Mouse (Mus musculus) C2C12 (cell line): ENCODE data around the gene Dek. TPM values are rescaled to one million over a fixed set of nuclear protein-coding genes. Genes with fewer than 3 reads are reported as not detected.

Experiments
- H3K27me3 ChIP-seq: one replicate; pipeline ENCODE4 v1.6.1; 2011; ENCODE audit not compliant: control insufficient read depth, insufficient read depth, insufficient read length
- H3K36me3 ChIP-seq: one replicate; pipeline ENCODE4 v1.6.1; 2011; ENCODE audit not compliant: control insufficient read depth, insufficient read depth
- H3K4me3 ChIP-seq: one replicate; pipeline ENCODE4 v1.5.1; 2011; ENCODE audit warnings: mild to moderate bottlenecking, control low read depth; ENCODE audit not compliant: poor library complexity, insufficient read depth, severe bottlenecking
- H3K79me2 ChIP-seq: one replicate; pipeline ENCODE4 v1.6.1; 2011; ENCODE audit not compliant: control insufficient read depth, insufficient read depth
- H3K79me3 ChIP-seq: one replicate; pipeline ENCODE4 v1.6.1; 2011; ENCODE audit warnings: low read depth, control low read depth
- H3ac ChIP-seq: one replicate; pipeline ENCODE3; 2011; ENCODE audit warnings: low read depth; ENCODE audit not compliant: control insufficient read depth, insufficient read length
- CEBPB ChIP-seq: IDR thresholded peaks from one replicate; pipeline ENCODE4 v1.6.1; 2011; ENCODE audit warnings: low read depth, mild to moderate bottlenecking, control low read depth, moderate library complexity
- CTCF ChIP-seq: IDR thresholded peaks from one replicate; pipeline ENCODE4 v1.5.1; 2011; ENCODE audit not compliant: control insufficient read depth, insufficient read depth, insufficient read length
- FOSL1 ChIP-seq: IDR thresholded peaks from one replicate; pipeline ENCODE4 v1.8.0; 2011; ENCODE audit warnings: mild to moderate bottlenecking, low read length; ENCODE audit not compliant: poor library complexity, insufficient read depth, severe bottlenecking
- MAX ChIP-seq: IDR thresholded peaks from one replicate; pipeline ENCODE4 v1.6.1; 2011; ENCODE audit warnings: mild to moderate bottlenecking, control low read depth
- MYOD1 ChIP-seq: IDR thresholded peaks from one replicate; pipeline ENCODE4 v1.6.1; 2011; ENCODE audit warnings: low read depth; ENCODE audit not compliant: control insufficient read depth, insufficient read length
- MYOG ChIP-seq: IDR thresholded peaks from one replicate; pipeline ENCODE4 v1.6.1; 2011; ENCODE audit not compliant: control insufficient read depth, insufficient read length; ENCODE audit errors: extremely low read depth
- USF1 ChIP-seq: IDR thresholded peaks from one replicate; pipeline ENCODE4 v1.6.1; 2011; ENCODE audit warnings: low read depth, mild to moderate bottlenecking, control low read depth, moderate library complexity
- polyA plus RNA-seq: library from polyadenylated mRNA; unstranded; fragments of >200 nt; fragmentation: generic; extraction: Trizol; gene quantifications from one replicate; pipeline ENCODE4 v1.2.1, GENCODE M21; 2012; ENCODE audit warnings: missing spikeins

Gene Dek
- polyA plus RNA-seq, 1 experiment, result 34.9 TPM

GRCm38 (mm10) chr13:47072484-47072883 is 33.5 kb downstream of the Dek start:
- Histone ChIP-seq H3K4me3 (no peak overlapping the region), H3K36me3 (peaks cover 11% of the 10 kb centered on the region), H3K27me3 (no peaks in the 10 kb centered on the region), H3K79me3 (no peaks in the 10 kb centered on the region), H3ac (no peak overlapping the region), H3K79me2 (no peaks in the 10 kb centered on the region)
- no peak for TF ChIP-seq USF1
- no peak for TF ChIP-seq CTCF

- TF ChIP-seq CEBPB, result no peak
- H3K36me3 ChIP-seq, result peaks cover 15% of the 10 kb centered on the region
Observed at GRCm38 (mm10) chr13:47071871-47072270, 34.1 kb downstream of the Dek start.

GRCm38 (mm10) chr13:47070329-47071080 is 35.5 kb downstream of the Dek start:
- H3K79me2 ChIP-seq, result no peaks in the 10 kb centered on the region
- H3ac ChIP-seq, result no peak overlapping the region
- no peaks in the 10 kb centered on the region for H3K79me3 ChIP-seq
- H3K4me3 ChIP-seq, result no peak overlapping the region
- H3K27me3 ChIP-seq, result no peaks in the 10 kb centered on the region
- TF ChIP-seq USF1 (no peak), MAX (no peak), CTCF (no peak), FOSL1 (no peak), CEBPB (no peak), MYOG (no peak), MYOD1 (no peak)
- peaks cover 15% of the 10 kb centered on the region for H3K36me3 ChIP-seq

More at GRCm38 (mm10) chr13:47071871-47072270, 34.1 kb downstream of the Dek start:
- Histone ChIP-seq H3ac (no peak overlapping the region), H3K27me3 (no peaks in the 10 kb centered on the region), H3K4me3 (no peak overlapping the region), H3K79me2 (no peaks in the 10 kb centered on the region), H3K79me3 (no peaks in the 10 kb centered on the region)

- H3ac ChIP-seq, result no peak overlapping the region
- TF ChIP-seq USF1 (no peak), MYOD1 (no peak), MAX (no peak), MYOG (no peak), CEBPB (no peak), CTCF (no peak), FOSL1 (no peak)
- peaks cover 21% of the 10 kb centered on the region for H3K36me3 ChIP-seq
- H3K79me2 ChIP-seq, result no peaks in the 10 kb centered on the region
- H3K79me3 ChIP-seq, result no peaks in the 10 kb centered on the region
- H3K27me3 ChIP-seq, result no peaks in the 10 kb centered on the region
- H3K4me3 ChIP-seq, result no peak overlapping the region
Observed at GRCm38 (mm10) chr13:47067001-47067400, 39.0 kb downstream of the Dek start.

- H3K79me2 ChIP-seq, result no peaks in the 10 kb centered on the region
- no peaks in the 10 kb centered on the region for H3K27me3 ChIP-seq
- TF ChIP-seq MAX (no peak), USF1 (no peak), CTCF (no peak), MYOD1 (no peak), FOSL1 (no peak), MYOG (no peak)
- peaks cover 21% of the 10 kb centered on the region for H3K36me3 ChIP-seq
- H3ac ChIP-seq, result no peak overlapping the region
- no peak overlapping the region for H3K4me3 ChIP-seq
- H3K79me3 ChIP-seq, result no peaks in the 10 kb centered on the region
Observed at GRCm38 (mm10) chr13:47066516-47066915, 39.5 kb downstream of the Dek start.

GRCm38 (mm10) chr13:47063985-47064760 is 41.8 kb downstream of the Dek start:
- Histone ChIP-seq H3K27me3 (no peaks in the 10 kb centered on the region), H3K79me3 (no peaks in the 10 kb centered on the region), H3K4me3 (no peak overlapping the region), H3ac (no peak overlapping the region), H3K79me2 (no peaks in the 10 kb centered on the region), H3K36me3 (peaks cover 21% of the 10 kb centered on the region)
- TF ChIP-seq USF1 (no peak), MYOD1 (no peak), CTCF (no peak), MAX (no peak), FOSL1 (no peak), CEBPB (no peak), MYOG (no peak)
